Mouse (Mus musculus) thymus, adult 2 months (tissue): ENCODE data around the gene Cyp4b1.

Experiments used
- CTCF ChIP-seq: fragments of 200-500 bp; IDR thresholded peaks from 2 replicates; pipeline ENCODE4 v1.5.1; 2012; ENCODE audit warnings: mild to moderate bottlenecking, control low read depth, low read length, moderate library complexity, borderline replicate concordance; ENCODE audit not compliant: control insufficient read depth, poor library complexity, insufficient read depth; ENCODE audit errors: extremely low read depth
- POLR2A ChIP-seq: fragments of 200-500 bp; IDR thresholded peaks from 2 replicates; pipeline ENCODE4 v1.6.1; 2012; ENCODE audit warnings: mild to moderate bottlenecking, low read length, control low read depth, moderate library complexity; ENCODE audit not compliant: control insufficient read depth, poor library complexity, insufficient read depth; ENCODE audit errors: extremely low read depth

- no peak for TF ChIP-seq POLR2A
- TF ChIP-seq CTCF: no peak
These were observed 4.4 kb downstream of the Cyp4b1 start for GRCm38 (mm10) chr4:115642967-115643754.
